9 mouse cellular contexts compared by ENCODE assay signal in the genomic region with DNA sequence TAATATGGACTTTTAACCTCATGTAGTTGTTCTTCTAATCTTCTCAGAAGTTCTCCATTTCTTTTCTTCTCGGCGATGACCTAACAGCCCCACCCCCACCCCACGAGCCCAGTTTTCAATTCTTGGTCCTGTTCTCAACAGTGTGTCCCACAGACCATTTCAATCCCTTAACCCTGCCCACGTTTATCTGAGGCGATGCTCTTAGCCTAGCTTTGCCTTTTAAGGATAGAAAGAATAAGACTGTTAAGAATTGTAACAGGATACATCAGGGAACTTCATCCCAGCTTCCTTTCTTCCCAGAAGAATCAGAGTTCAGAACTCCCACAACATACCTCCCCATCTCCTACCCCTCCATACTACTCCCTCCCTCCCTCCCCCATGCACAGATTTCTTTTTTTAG. TPM values are rescaled to one million over a fixed set of nuclear protein-coding genes. Genes with fewer than 3 reads are reported as not detected.
A peak's percentile ranks its signal among the peaks of the same experiment; 100 is the strongest.
DNase-seq lines count a peak whose midpoint lies in the region; ATAC-seq and TF ChIP-seq lines count a peak whose summit lies in the region.
"Had no signal": no experiment of that assay in that cellular context is flagged by ENCODE, and none has a peak within 500 bp of the region (broad histone marks: within the 10 kb centered on the region; RNA-seq: fewer than 3 reads in every experiment).

No protein-coding gene starts in this region.

- no peaks in the 10 kb centered on the region for H3K9me3 ChIP-seq in kidney, embryonic 16.5 days (ENCODE audit: low read length)
- no peaks in the 10 kb centered on the region for H3K9me3 ChIP-seq in intestine, embryonic 14.5 days (ENCODE audit: control insufficient read depth, low read length)
- no peaks in the 10 kb centered on the region for H3K9me3 ChIP-seq in midbrain, embryonic 14.5 days (ENCODE audit: control insufficient read depth, low read length)

- no peak for TF ChIP-seq POLR2A in kidney, adult 2 months (IDR thresholded peaks at IDR 0.05; ENCODE audit: low read depth, low read length)
- TF ChIP-seq POLR2A in embryonic fibroblast, embryonic 13.5 days (IDR thresholded peaks at IDR 0.05; ENCODE audit: low read depth, low read length), result no peak

- H3K36me3 ChIP-seq in kidney, embryonic 16.5 days (ENCODE audit: insufficient read depth, low read length), result no peaks in the 10 kb centered on the region
- H3K36me3 ChIP-seq in kidney, adult 2 months (ENCODE audit: control insufficient read depth, insufficient read depth, low read length), result no peaks in the 10 kb centered on the region
- H3K36me3 ChIP-seq in intestine, embryonic 14.5 days (ENCODE audit: control insufficient read depth, insufficient read depth, low read length), result no peaks in the 10 kb centered on the region
- no peaks in the 10 kb centered on the region for H3K36me3 ChIP-seq in midbrain, embryonic 14.5 days (ENCODE audit: control insufficient read depth, insufficient read depth, low read length)

- no peak overlapping the region for H3K9ac ChIP-seq in kidney, embryonic 16.5 days (replicated peaks; ENCODE audit: low read length)
- H3K9ac ChIP-seq in intestine, embryonic 14.5 days (ENCODE audit: low read length), result no peak overlapping the region
- H3K9ac ChIP-seq in midbrain, embryonic 14.5 days (replicated peaks; ENCODE audit: low read length), result no peak overlapping the region

- no peak for TF ChIP-seq CTCF in kidney, adult 2 months (conservative IDR thresholded peaks at IDR 0.05; ENCODE audit: insufficient read depth, insufficient read length, low read depth, low read length)
- TF ChIP-seq CTCF in embryonic fibroblast, embryonic 13.5 days (IDR thresholded peaks at IDR 0.05; ENCODE audit: borderline replicate concordance, insufficient read depth, low read length), result no peak

- peak overlapping the region; percentile 72 for H3K4me2 ChIP-seq in kidney, embryonic 16.5 days (replicated peaks; ENCODE audit: low read depth, low read length)
- peak overlapping the region; percentile 63 for H3K4me2 ChIP-seq in intestine, embryonic 14.5 days (ENCODE audit: low read length)
- H3K4me2 ChIP-seq in midbrain, embryonic 14.5 days (ENCODE audit: low read length), result peak overlapping the region; percentile 79

- peak; percentile 29; the same call in 1 of the 2 replicates for ATAC-seq in kidney, embryonic 16.5 days (ENCODE audit: low FRiP score, low TSS enrichment)
- no peak; the same call in 1 of the 2 replicates for ATAC-seq in intestine, embryonic 14.5 days (replicated peaks; ENCODE audit: low FRiP score, low TSS enrichment, low read depth)
- no peak for ATAC-seq in midbrain, embryonic 14.5 days (ENCODE audit: low FRiP score, low TSS enrichment)

- H3K27me3 ChIP-seq in kidney, embryonic 16.5 days (ENCODE audit: insufficient read depth, low read length), result no peaks in the 10 kb centered on the region
- H3K27me3 ChIP-seq in kidney, adult 2 months (replicated peaks; ENCODE audit: control insufficient read depth, insufficient read depth, low read length), result 0 out of 2 replicates have a peak, but pooled peaks cover 1% of the 10 kb centered on the region
- H3K27me3 ChIP-seq in intestine, embryonic 14.5 days (replicated peaks; ENCODE audit: control insufficient read depth, insufficient read depth, low read length), result no peaks in the 10 kb centered on the region
- no peaks in the 10 kb centered on the region for H3K27me3 ChIP-seq in midbrain, embryonic 14.5 days (ENCODE audit: control insufficient read depth, insufficient read depth, low read length)

- H3K4me1 ChIP-seq in kidney, embryonic 16.5 days (ENCODE audit: insufficient read depth, low read length), result peaks cover 8% of the 10 kb centered on the region; the same call in 1 of the 2 replicates
- peaks cover 3% of the 10 kb centered on the region; the same call in 1 of the 2 replicates for H3K4me1 ChIP-seq in kidney, adult 2 months (ENCODE audit: control insufficient read depth, insufficient read depth, low read length)
- no peaks in the 10 kb centered on the region for H3K4me1 ChIP-seq in embryonic fibroblast, embryonic 13.5 days (ENCODE audit: control insufficient read depth, insufficient read depth, low read length)
- H3K4me1 ChIP-seq in intestine, embryonic 14.5 days (replicated peaks; ENCODE audit: control insufficient read depth, insufficient read depth, low read length), result peaks cover 22% of the 10 kb centered on the region
- H3K4me1 ChIP-seq in midbrain, embryonic 14.5 days (ENCODE audit: control insufficient read depth, insufficient read depth, low read length), result 0 out of 2 replicates have a peak, but pooled peaks cover 7% of the 10 kb centered on the region

- no peak for DNase-seq in kidney, adult 2 months
- no peak for DNase-seq in intestine, embryonic 14.5 days (ENCODE audit: low spot score)
- DNase-seq in midbrain, embryonic 14.5 days, result no peak
- DNase-seq in natural killer cell, adult 2 months (ENCODE audit: low spot score in 2 of 2), result no peak
- DNase-seq in c-Kit-positive CD71-positive TER-119-positive erythroid progenitor cells, embryonic 14.5 days (ENCODE audit: low spot score), result no peak
- no peak for DNase-seq in right cerebral cortex, postnatal 10 days (ENCODE audit: low spot score in 2 of 2)
- DNase-seq: left cerebral cortex, postnatal 4 days had no signal

- WGBS in kidney, embryonic 16.5 days, result 26% methylated on average over 5 of the region's 5 CpGs
- 33% methylated on average over 5 of the region's 5 CpGs for WGBS in kidney, adult 2 months
- WGBS in intestine, embryonic 14.5 days, result 29% methylated on average over 5 of the region's 5 CpGs
- WGBS in midbrain, embryonic 14.5 days, result 55% methylated on average over 5 of the region's 5 CpGs

- H3K27ac ChIP-seq in kidney, embryonic 16.5 days (ENCODE audit: low read length), result no peak overlapping the region
- H3K27ac ChIP-seq in kidney, adult 2 months (ENCODE audit: insufficient read depth, low read depth, low read length), result no peak overlapping the region
- peak overlapping the region; percentile 69 for H3K27ac ChIP-seq in embryonic fibroblast, embryonic 13.5 days (ENCODE audit: insufficient read depth, low read length)
- peak overlapping the region; percentile 97 for H3K27ac ChIP-seq in intestine, embryonic 14.5 days (ENCODE audit: low read depth)
- H3K27ac ChIP-seq in midbrain, embryonic 14.5 days (replicated peaks; ENCODE audit: low read depth, low read length), result no peak overlapping the region

- H3K4me3 ChIP-seq in kidney, embryonic 16.5 days (ENCODE audit: low read length), result no peak overlapping the region
- no peak overlapping the region for H3K4me3 ChIP-seq in kidney, adult 2 months (ENCODE audit: insufficient read depth, low read depth, low read length)
- no peak overlapping the region for H3K4me3 ChIP-seq in embryonic fibroblast, embryonic 13.5 days (ENCODE audit: insufficient read depth, low read length)
- peak overlapping the region; percentile 43; the same call in 1 of the 2 replicates for H3K4me3 ChIP-seq in intestine, embryonic 14.5 days (ENCODE audit: low read depth, low read length)
- H3K4me3 ChIP-seq in midbrain, embryonic 14.5 days (replicated peaks; ENCODE audit: low read depth, low read length), result no peak overlapping the region

RNA-seq across cellular contexts. Expression of gene Vwa3b, which starts 3.5 kb away (rescaled TPM):
- 0.25 TPM in 1 of 2 replicates, not detected in the other for polyA plus RNA-seq in kidney, embryonic 16.5 days (2015; fragmentation: Nextera tagmentation; extraction: Ambion mirVana)
- polyA plus RNA-seq in kidney, adult 2 months (2012; rRNA removed), result 0.14 and 0.34 TPM in 2 replicates
- 0.39 TPM in 1 of 2 replicates, not detected in the other for polyA plus RNA-seq in embryonic fibroblast, embryonic 13.5 days (2011; ENCODE audit: insufficient read length, low read depth, missing spikeins)
- 0.93 and 2.8 TPM in 2 replicates for polyA plus RNA-seq in intestine, embryonic 14.5 days (2014; fragmentation: Nextera tagmentation; extraction: Ambion mirVana)
- 0.34 and 0.54 TPM in 2 replicates for polyA plus RNA-seq in midbrain, embryonic 14.5 days (2014; fragmentation: Nextera tagmentation; extraction: Ambion mirVana)

Comparison
In these comparisons a context has a peak if more than half of its experiments do, and no peak if none do; other contexts are left out.
1. H3K27ac ChIP-seq: peak in embryonic fibroblast, embryonic 13.5 days (single experiment) and intestine, embryonic 14.5 days (single experiment); none in kidney, embryonic 16.5 days (single experiment), kidney, adult 2 months (single experiment) and midbrain, embryonic 14.5 days (single experiment).
2. Peak in every context shown above with its lines, with median percentiles within 50 percentile points of each other: H3K4me2 ChIP-seq.